Mouse (Mus musculus): Measurements from ENCODE around the gene Pik3ip1.

The Pik3ip1 gene

DNA sequence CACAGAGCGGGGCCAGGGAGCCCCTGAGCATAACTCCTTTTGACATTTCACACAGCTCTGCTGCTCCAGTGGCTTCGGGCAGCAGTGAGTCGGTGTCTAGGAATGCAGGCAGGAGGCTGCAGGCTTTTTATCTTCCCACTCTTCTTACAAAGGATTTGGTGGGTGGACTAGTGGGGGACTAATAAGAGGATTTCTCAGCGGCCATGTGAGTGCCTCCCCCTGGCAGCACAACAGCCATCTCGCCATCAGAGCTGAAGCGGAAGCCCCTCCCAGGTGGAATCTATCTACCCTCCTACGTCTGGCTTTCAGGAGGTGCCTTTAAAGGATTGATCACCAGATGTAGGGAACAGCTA, 44.1 kb downstream of the Pik3ip1 start:
- no peak for DNase-seq (ENCODE audit: low read depth, low spot score)

DNA sequence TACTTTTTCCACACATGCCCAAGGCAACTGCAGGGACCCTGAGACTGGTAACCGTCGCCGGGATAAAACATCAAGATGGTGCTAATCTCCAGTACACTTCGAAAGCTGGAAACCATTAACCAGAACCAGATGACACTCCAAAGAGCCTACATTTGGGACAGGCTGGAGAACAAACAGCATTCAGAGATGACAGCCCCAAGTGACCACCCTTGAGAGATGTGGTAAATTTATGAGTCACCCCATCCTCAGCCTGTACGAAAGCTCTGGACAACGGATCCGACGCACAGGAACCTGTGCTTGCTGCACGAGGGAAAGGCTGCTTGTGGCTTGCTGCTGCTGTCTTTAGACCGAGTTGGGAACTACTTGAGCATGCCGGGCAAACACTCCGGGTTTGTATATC, 44.5 kb downstream of the Pik3ip1 start:
- DNase-seq (ENCODE audit: low read depth, low spot score), result no peak

DNA sequence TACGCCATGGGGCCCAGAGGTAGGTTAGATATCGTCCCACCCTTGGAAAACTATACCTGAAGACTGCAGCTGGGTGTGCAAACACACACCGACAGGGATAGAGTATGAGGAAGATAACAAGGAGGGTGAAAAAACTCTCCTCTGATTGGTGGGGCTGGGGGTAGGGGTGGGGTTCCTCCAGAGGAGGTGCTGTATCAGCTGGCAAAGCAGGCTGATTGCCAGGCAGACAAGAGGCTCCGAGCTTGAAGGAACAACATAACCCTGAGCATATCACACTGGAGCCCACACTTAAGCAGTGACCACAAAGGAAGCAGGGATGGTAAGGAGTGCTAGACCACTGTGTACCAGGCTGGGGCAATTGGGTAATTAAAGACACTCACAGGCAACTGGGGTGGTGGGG, 49.2 kb downstream of the Pik3ip1 start:
- DNase-seq (ENCODE audit: low read depth, low spot score), result no peak

DNA sequence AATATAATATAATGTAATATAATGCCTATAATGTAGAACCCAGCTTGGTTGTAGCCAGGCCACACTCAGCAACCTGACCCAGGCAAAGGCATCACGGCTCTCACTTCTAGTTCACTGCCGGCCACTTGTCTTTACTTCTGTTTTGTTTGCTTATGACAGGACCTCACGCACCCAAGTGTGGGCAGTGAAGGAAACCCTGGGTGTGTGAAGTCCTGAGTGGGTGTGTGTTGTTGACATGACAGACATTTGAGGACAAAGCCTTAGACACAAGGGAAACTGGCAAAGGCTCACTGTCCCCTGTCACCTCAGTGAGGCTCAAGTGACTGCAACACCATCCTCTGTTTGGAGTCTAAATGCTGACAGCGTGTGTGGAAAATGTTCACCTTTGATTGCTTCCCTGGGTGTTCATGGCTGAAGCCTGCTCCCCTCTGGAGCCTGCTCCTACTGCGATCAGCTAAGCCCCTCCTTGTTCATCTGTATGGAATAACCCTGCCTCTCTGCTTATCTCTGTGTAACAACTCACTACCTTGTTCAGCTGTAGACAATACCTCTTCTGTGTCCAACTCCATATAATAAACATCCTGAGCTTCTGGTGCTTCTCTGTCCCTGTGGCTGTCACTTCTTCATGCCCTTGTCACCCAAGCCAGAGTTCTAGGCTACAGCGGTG, 51.1 kb downstream of the Pik3ip1 start:
- DNase-seq (ENCODE audit: low read depth, low spot score), result no peak

DNA sequence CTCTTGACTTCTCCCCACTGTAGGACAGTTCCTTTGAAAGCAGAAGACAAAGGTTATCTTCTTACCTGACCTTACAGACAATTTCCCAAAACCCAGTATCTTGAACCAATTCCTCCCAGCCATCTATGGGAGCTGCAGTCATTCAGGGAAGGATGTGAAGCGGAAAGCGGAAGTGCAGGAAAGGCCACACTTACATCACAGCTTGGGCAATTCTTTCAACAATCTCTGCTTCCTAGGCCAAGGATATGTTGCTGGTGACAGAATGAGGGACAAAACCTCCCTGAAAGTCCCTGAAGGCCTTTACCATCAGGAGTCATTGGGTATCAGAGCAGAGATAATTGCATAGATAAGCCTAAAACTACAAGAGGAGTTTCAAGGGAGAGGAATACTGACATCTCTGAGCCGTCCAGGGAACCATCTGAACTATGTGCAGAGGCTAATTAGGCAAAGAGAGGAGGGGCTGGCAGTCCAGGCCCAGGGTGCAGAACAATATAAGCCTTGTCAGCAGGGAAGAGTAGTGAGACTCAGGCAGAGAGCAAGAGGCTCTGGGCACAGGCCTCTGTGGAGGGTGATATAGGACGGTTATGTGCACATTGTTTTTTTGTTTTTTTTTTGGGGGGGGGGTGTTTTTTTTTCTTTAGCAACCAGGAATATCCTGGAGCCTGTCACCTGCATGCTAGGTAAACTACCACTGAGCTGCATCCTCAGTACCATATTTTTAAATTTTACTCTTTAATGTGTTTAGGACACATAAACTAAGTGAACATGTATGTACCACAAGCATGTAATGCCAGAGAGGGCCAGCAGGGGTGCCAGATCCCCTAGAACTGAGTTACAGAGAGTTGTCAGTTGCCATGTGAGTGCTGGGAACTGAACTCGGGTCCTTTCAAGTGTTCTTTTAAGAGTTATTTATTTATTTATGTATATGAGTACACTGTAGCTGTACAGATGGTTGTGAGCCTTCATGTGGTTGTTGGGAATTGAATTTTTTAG, 52.7 kb downstream of the Pik3ip1 start:
- DNase-seq (ENCODE audit: low read depth, low spot score), result no peak

DNA sequence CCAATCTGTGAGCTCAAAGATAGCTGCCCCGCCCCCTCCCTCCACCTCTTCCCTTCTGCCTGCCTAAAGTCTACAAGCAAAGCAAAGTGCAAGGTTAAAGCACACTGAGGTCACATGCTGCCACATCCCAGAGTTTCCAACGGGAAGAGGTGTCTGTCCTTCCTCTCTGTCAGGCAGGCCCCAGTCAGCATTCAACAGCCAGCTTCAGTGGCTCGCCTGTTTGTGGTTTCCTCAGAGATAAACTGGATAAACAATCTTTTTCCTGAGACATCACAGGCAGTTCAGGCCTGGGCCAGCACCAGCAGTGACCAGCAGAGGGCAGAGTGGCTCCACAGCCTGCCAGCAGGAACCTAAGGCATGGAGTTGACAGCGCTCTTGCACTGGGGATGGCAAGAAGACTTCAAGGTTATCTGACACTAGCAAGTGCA, 56.8 kb downstream of the Pik3ip1 start:
- no peak for DNase-seq (ENCODE audit: low read depth, low spot score)

DNA sequence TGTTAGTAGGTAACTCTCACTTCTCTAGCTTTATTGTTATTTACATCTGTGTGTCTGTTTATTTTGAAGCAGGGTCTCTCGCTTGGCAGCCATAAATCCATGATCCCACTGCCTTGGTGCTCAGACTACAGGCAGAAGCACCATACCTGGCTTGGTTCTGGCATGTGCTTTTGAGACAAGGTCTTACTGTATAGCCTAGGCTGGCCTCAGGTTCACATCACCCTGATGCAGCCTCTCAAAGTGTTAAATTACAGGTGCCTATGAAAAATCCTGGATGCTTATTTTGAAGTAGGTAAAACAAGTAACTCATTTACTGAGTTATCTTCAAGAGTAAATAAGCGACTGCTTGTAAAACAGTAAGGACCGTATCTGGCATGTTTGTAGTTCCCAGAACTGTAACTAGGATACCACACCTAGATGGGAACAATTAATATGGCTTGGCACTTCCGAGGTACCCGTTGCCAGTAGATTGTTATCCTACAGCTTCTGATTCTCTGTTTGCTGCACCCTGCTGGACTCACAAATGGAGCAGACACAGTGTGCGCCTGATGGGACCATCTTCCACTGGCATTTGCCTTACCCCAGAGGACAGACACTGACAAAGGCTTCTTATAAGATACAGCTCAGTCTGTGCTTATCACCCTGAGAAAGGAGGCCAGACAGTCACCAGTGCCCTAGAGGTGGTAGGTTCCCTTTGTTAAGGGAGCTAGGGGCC, 57.4 kb downstream of the Pik3ip1 start:
- no peak for DNase-seq (ENCODE audit: low read depth, low spot score)

DNA sequence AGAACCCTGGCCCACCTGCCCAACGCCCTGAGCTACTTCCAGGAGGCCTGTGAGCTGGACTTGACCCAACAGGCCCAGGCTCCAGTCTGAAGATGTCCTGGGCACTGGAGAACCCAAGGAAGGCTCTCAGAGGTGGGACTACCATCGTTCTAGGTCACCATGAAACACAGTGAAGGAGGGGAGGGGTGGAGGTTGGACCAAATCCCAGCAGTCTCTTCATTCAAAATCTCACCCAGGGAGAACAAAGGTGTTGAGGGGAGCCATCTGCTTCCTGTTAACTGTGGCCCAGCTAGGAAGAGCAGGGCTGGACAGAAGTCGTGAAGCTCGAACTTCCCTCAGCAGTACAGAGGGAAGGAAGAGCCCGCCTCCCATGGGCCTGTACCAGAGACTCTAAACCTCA, 59.8 kb downstream of the Pik3ip1 start:
- no peak for DNase-seq (ENCODE audit: low read depth, low spot score)

DNA sequence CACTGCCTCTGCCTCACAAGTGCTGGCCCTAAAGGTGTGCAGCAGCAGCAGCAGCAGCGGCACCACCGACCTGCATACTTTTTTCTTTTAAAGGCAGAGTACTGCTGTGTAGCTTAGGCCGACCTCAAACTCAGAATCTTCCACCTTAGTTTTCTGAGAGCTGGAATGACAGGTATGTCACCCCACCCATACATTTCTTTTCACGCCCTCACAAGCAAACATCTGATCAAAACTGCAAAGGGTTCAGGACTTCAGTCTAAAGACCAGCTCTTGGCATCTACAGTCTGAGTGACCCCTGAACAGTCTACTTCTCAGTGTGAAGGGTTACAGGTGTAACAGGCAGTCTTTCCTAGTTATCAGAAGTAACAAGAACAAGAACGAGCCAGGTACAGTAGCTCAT, 60.6 kb downstream of the Pik3ip1 start:
- DNase-seq (ENCODE audit: low read depth, low spot score), result no peak

DNA sequence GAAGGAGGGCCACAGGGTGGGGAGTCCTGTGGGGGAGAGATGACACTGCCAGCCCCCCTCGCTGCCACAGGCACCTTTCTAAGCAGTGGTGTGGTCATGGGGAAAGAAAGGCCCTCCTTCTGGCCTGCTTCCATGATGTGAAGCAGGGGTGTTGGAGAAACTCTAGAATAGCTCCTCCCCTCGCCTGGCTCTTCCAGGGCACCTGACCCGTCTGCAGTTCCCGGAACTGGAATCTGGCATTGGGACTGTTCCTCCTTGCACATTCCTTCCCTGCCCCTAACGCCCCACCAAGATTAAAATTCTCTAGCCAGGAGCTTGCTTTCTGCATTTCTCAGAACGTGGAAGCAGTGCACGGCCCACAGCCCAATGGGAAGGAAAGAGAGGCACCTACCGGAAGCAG, 62.3 kb downstream of the Pik3ip1 start:
- no peak for DNase-seq (ENCODE audit: low read depth, low spot score)

All from brain, embryonic 18.5 days (tissue).